Mouse (Mus musculus) cortical plate, adult 2 months (tissue): Measurements from ENCODE around the gene Ccdc194.
"Not testable (repeated sequence)": the region's sequence is repeated elsewhere in the genome, so short reads cannot be mapped to it uniquely, and the experiment has no call there.

Experiments
- CTCF ChIP-seq: fragments of 200-500 bp; IDR thresholded peaks from 2 replicates; pipeline ENCODE4 v1.5.1; 2011; ENCODE audit warnings: mild to moderate bottlenecking, control low read depth, low read length; ENCODE audit not compliant: insufficient read depth; ENCODE audit errors: extremely low read depth
- POLR2A ChIP-seq: fragments of 200-500 bp; IDR thresholded peaks from 2 replicates; pipeline ENCODE4 v1.6.1; 2011; ENCODE audit warnings: mild to moderate bottlenecking, low read length, control low read depth; ENCODE audit not compliant: insufficient read depth; ENCODE audit errors: extremely low read depth

DNA sequence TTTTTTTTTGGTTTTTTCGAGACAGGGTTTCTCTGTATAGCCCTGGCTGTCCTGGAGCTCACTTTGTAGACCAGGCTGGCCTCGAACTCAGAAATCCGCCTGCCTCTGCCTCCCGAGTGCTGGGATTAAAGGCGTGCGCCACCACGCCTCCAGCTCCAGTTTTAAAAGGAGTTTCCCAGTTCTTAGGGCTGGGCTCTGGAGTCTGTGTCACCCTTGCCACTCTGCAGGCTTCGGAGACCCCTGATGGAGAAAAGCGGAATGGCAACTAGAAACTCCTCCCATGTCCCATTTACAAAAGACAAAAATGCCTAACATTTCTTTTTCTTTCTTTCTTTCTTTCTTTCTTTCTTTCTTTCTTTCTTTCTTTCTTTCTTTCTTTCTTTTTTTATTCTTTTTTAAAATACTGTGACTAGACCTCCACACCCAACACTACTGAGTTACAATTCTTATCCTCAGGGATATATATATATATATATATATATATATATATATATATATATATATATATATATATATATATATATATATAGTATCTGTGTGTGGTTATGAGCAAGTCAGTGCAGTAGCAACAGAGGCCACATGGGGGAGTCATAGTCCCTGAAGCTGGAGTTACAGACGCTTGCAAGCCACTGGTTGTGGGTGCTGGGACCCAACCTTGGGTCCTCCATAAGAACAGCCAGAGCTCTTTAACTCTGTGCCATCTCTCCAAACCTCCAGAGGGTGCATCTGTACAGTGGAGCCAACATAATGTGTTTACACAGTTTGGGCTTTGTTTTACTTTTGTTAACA, 6.3 kb downstream of the Ccdc194 start:
- TF ChIP-seq CTCF = peak; percentile 58
- TF ChIP-seq POLR2A = not testable (repeated sequence)
